Comparison of ENCODE assay signal across 9 mouse cellular contexts in the genomic region with DNA sequence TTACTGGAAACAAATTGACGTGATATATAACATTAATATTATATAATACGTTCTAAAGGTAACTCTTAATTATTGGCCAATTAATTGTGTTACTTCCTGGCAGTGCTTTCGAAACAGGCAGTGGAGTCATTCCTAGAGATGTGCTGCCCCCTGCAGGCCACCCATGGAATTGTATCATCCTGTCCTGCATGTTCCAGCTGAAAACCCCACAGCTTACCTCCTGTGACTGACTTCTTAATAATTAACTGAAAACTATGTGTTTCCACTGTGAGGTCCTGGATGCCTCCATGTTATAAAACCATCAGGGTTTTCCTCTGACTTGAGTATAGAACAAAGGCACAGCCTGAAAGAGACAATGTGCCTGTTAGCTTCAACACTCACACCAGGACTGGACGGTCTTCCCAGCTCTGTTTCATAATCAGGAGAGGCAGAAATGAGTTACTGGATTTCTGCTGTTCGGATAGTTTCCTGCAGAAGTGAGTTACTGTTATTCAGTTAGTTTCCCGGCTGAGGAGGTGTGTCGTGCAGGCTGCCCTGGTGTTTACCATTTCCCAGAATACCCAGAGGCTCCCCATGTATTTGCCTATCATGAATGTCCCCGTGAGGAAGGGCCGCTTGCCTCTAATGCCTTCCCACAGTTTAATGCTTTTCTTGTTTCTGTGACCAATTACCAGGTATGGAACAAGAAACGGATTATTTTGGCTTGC. TPM values are rescaled to one million over a fixed set of nuclear protein-coding genes. Genes with fewer than 3 reads are reported as not detected.
DNase-seq lines count a peak whose midpoint lies in the region; ATAC-seq lines count a peak whose summit lies in the region.
"Had no signal": no experiment of that assay in that cellular context is flagged by ENCODE, and none has a peak within 500 bp of the region (broad histone marks: within the 10 kb centered on the region; RNA-seq: fewer than 3 reads in every experiment).

No protein-coding gene starts in this region.

- H3K27ac ChIP-seq in neural tube, embryonic 15.5 days (replicated peaks), result no peak overlapping the region
- H3K27ac ChIP-seq in kidney, embryonic 15.5 days, result peak overlapping the region; percentile 65; the same call in 1 of the 2 replicates
- H3K27ac ChIP-seq: embryonic facial prominence, embryonic 13.5 days had no signal

- WGBS in neural tube, embryonic 15.5 days, result 16% methylated on average over 10 of the region's 10 CpGs
- WGBS in kidney, embryonic 15.5 days, result 30% methylated on average over 10 of the region's 10 CpGs

- no peak for ATAC-seq in neural tube, embryonic 15.5 days (ENCODE audit: low FRiP score)
- peak; percentile 81 for ATAC-seq in kidney, embryonic 15.5 days (replicated peaks; ENCODE audit: low FRiP score)

- H3K4me2 ChIP-seq in neural tube, embryonic 15.5 days, result no peak overlapping the region
- peak overlapping the region; percentile 27 for H3K4me2 ChIP-seq in kidney, embryonic 15.5 days
- H3K4me2 ChIP-seq: embryonic facial prominence, embryonic 13.5 days had no signal

- DNase-seq in neural tube, embryonic 10.5 days (ENCODE audit: extremely low spot score, low spot score), result peak; percentile 80
- peak; percentile 94 to 97 for DNase-seq in cerebellum, postnatal 10 days
- peak; percentile 91 for DNase-seq in gastrocnemius, postnatal 10 days
- peak; percentile 86 for DNase-seq in liver
- DNase-seq in ovary, adult 18-20 months (ENCODE audit: low spot score), result peak; percentile 45
- DNase-seq in testis, postnatal 14 days (ENCODE audit: low spot score), result peak; percentile 62

- H3K36me3 ChIP-seq in neural tube, embryonic 15.5 days, result no peaks in the 10 kb centered on the region
- no peaks in the 10 kb centered on the region for H3K36me3 ChIP-seq in kidney, embryonic 15.5 days
- H3K36me3 ChIP-seq: embryonic facial prominence, embryonic 13.5 days had no signal

- no peak overlapping the region for H3K9ac ChIP-seq in neural tube, embryonic 15.5 days (replicated peaks)
- no peak overlapping the region for H3K9ac ChIP-seq in kidney, embryonic 15.5 days
- H3K9ac ChIP-seq: embryonic facial prominence, embryonic 13.5 days had no signal

- H3K9me3 ChIP-seq in neural tube, embryonic 15.5 days (replicated peaks), result no peaks in the 10 kb centered on the region
- H3K9me3 ChIP-seq in kidney, embryonic 15.5 days (replicated peaks), result no peaks in the 10 kb centered on the region
- H3K9me3 ChIP-seq: embryonic facial prominence, embryonic 13.5 days had no signal

- no peak overlapping the region for H3K4me3 ChIP-seq in neural tube, embryonic 15.5 days (replicated peaks)
- H3K4me3 ChIP-seq in kidney, embryonic 15.5 days (replicated peaks), result no peak overlapping the region
- H3K4me3 ChIP-seq: embryonic facial prominence, embryonic 13.5 days had no signal

- H3K4me1 ChIP-seq in neural tube, embryonic 15.5 days, result 0 out of 2 replicates have a peak, but pooled peaks cover 2% of the 10 kb centered on the region
- no peaks in the 10 kb centered on the region; the same call in 1 of the 2 replicates for H3K4me1 ChIP-seq in kidney, embryonic 15.5 days
- H3K4me1 ChIP-seq: embryonic facial prominence, embryonic 13.5 days had no signal

- H3K27me3 ChIP-seq in neural tube, embryonic 15.5 days (replicated peaks), result no peaks in the 10 kb centered on the region
- 0 out of 2 replicates have a peak, but pooled peaks cover 2% of the 10 kb centered on the region for H3K27me3 ChIP-seq in kidney, embryonic 15.5 days
- H3K27me3 ChIP-seq: embryonic facial prominence, embryonic 13.5 days had no signal

RNA-seq across cellular contexts. Expression of a gene that starts 32.6 kb away (rescaled TPM):
- 10.5 and 11.8 TPM in 2 replicates for polyA plus RNA-seq in neural tube, embryonic 15.5 days (2015; fragmentation: Nextera tagmentation; extraction: Ambion mirVana)
- total RNA-seq in gastrocnemius, postnatal 10 days (2021), result under 1 TPM; 0.21 to 0.43 TPM
- 1.8 and 2.0 TPM in 2 replicates for polyA plus RNA-seq in kidney, embryonic 15.5 days (2015; fragmentation: Nextera tagmentation; extraction: Ambion mirVana)

RNA-seq across cellular contexts. Expression of a gene that starts 35.5 kb away (rescaled TPM):
- polyA plus RNA-seq in neural tube, embryonic 15.5 days (2015; fragmentation: Nextera tagmentation; extraction: Ambion mirVana), result 1.5 and 2.1 TPM in 2 replicates
- under 1 TPM; 0.07 to 0.09 TPM for total RNA-seq in gastrocnemius, postnatal 10 days (2021)
- 0.14 and 0.17 TPM in 2 replicates for polyA plus RNA-seq in kidney, embryonic 15.5 days (2015; fragmentation: Nextera tagmentation; extraction: Ambion mirVana)

Comparison
In these comparisons a context has a peak if more than half of its experiments do, and no peak if none do; other contexts are left out.
1. DNase-seq: peak in every context shown above with its lines; median percentile 96 in cerebellum, postnatal 10 days; 91 in gastrocnemius, postnatal 10 days; 86 in liver; 80 in neural tube, embryonic 10.5 days; 62 in testis, postnatal 14 days; 45 in ovary, adult 18-20 months.